Mouse (Mus musculus): ENCODE data around the gene Pak4. TPM values are rescaled to one million over a fixed set of nuclear protein-coding genes. Genes with fewer than 3 reads are reported as not detected.
"Not testable (repeated sequence)": the region's sequence is repeated elsewhere in the genome, so short reads cannot be mapped to it uniquely, and the experiment has no call there.

Gene Pak4
- total RNA-seq, 1 experiment from 2014 or later: 7.5 TPM

GRCm38 (mm10) chr7:28568253-28568652 lies 29.7 kb downstream of the Pak4 start:
- ATAC-seq (replicated peaks; ENCODE audit: low read depth, poor library complexity, severe bottlenecking): peak; percentile 71

GRCm38 (mm10) chr7:28567539-28567938 lies 30.4 kb downstream of the Pak4 start:
- ATAC-seq (replicated peaks; ENCODE audit: low read depth, poor library complexity, severe bottlenecking): no peak

DNA sequence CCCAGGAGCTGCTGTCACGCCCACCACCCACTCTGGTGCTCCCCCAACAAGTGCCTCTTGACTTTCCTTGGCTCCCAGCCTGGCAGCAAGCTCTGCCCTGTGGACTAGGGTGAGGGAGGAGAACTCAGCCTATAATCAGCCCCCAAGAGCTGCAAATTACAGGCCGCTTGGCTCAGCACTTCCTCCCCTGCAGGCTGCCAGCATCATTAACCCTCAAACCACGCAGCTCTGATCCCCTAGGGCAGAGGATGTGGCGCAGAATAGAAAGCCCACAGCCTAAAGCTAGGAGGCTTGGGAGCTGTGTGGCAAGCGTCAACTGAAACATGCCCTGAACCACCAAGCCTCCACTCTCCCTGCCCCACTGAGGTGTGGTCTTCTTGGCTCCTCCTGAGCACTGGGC lies 32.6 kb downstream of the Pak4 start:
- ATAC-seq (replicated peaks; ENCODE audit: low read depth, poor library complexity, severe bottlenecking): 0 out of 2 replicates have a peak, but pooled peaks have one; percentile 23

GRCm38 (mm10) chr7:28562951-28563350 lies 35.0 kb downstream of the Pak4 start:
- ATAC-seq (replicated peaks; ENCODE audit: low read depth, poor library complexity, severe bottlenecking): no peak

DNA sequence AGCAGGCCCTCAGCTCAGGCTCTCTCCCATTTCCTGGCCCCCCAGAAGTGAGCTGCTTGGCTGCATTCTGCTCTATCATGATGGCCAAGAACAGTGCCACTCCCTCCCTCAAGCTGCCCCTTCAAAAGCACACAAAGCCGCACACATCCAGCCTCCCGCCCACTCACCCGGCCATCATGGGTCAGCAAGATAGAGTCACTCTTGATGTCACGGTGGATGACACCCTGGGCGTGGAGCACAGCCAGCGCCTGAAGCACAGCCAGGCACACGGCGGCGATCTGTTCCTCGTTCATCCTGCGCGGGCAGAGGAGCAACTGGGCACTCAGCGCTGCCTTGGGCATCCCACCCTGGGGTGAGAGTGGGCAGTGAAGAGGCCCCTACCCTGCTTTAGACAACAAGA lies 35.6 kb downstream of the Pak4 start:
- no peak for ATAC-seq (replicated peaks; ENCODE audit: low read depth, poor library complexity, severe bottlenecking)

- ATAC-seq (replicated peaks; ENCODE audit: low read depth, poor library complexity, severe bottlenecking): no peak
Observed at GRCm38 (mm10) chr7:28561967-28562366, 36.0 kb downstream of the Pak4 start.

DNA sequence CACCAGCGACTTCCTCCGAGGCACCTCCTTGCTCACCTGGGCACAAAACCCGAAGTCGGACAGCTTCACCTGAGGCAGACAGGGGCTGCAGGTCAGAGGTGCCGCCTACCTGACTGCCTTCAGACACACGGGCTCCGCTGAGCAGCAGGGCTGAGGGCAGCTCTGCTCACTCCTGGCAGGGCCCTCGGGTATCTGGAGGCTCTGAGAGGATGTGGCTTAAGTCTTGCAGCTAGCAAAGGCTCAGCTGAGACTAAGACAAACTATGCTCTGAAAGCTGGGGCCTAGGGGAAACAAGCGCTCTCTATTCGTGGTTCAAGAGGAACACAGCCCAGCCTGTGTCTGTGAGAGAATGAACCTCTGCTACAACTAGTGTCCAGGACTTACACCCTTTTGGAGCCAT lies 37.1 kb downstream of the Pak4 start:
- no peak for ATAC-seq (replicated peaks; ENCODE audit: low read depth, poor library complexity, severe bottlenecking)

DNA sequence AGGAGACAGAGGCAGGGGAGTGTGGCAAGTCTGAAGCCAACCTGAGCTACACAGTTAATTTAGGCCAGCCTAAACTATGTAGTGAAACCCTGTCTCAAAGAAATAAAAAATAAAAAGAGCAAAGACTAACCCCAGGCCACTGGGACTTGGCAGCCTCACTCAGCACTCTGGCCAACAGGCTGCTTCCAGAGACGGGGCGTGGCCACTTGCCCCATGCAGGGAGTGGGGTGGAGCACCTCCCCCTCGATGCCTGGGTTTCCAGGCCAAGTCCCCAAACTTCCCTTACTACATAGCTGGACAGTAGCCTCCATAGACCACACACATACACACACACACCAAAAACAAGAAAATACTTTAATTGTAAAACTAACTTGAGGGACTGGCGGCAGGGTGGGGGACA lies 39.5 kb downstream of the Pak4 start:
- ATAC-seq (replicated peaks; ENCODE audit: low read depth, poor library complexity, severe bottlenecking): 0 out of 2 replicates have a peak, but pooled peaks have one; percentile 37

DNA sequence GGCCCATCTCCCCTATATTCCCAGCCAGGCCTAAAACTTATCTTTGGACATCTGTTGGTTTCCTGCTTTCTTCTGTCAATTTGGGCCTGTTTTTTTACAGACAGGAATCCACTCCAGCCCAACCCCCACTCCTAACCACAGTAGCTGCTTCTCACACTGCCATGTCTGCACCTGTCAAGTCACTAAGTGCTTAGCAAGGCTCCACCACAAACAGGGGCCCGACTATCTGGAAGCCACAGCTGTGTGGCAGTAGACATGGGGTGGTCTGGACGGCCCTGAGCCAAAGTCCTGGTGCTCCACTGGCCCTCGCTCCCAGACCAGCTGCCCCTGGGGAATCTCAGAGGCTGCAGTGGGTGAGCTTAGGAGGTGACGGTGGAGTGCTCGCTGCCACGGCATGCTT lies 40.3 kb downstream of the Pak4 start:
- ATAC-seq (replicated peaks; ENCODE audit: low read depth, poor library complexity, severe bottlenecking): peak; percentile 90

GRCm38 (mm10) chr7:28557069-28557468 lies 40.9 kb downstream of the Pak4 start:
- ATAC-seq (replicated peaks; ENCODE audit: low read depth, poor library complexity, severe bottlenecking): no peak

DNA sequence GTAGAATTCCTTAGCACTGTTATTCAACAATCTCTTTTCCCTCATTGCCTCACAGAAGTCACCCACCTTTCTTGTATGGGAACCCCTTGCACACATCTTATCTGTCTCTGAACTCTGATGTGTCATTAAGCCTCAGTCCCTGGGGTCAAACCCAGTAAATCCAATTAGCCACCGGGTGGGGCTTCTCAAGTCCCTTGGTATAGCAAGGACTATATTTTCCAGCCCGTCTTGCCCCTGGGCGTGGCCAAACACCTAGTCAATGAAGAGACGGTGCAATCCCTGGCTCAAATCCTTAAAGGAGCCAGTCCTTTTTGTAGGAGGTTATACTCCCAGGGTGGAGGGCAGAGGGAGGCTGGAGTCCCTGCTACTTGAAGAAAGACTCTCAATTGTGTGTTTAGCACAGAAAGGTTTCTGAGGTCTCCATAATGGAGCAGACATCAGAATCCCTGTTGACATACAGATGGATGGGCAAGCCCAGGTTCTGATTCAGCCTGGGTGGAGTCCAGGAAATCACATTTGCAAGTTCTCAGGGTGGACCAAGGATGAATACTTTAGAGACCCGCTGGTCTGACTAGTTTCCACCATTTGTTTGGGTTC lies 41.9 kb downstream of the Pak4 start:
- no peak for ATAC-seq (replicated peaks; ENCODE audit: low read depth, poor library complexity, severe bottlenecking)

GRCm38 (mm10) chr7:28553076-28553475 lies 44.9 kb downstream of the Pak4 start:
- no peak for ATAC-seq (replicated peaks; ENCODE audit: low read depth, poor library complexity, severe bottlenecking)

GRCm38 (mm10) chr7:28547628-28548027 lies 50.4 kb downstream of the Pak4 start:
- peak; percentile 83 for ATAC-seq (replicated peaks; ENCODE audit: low read depth, poor library complexity, severe bottlenecking)

DNA sequence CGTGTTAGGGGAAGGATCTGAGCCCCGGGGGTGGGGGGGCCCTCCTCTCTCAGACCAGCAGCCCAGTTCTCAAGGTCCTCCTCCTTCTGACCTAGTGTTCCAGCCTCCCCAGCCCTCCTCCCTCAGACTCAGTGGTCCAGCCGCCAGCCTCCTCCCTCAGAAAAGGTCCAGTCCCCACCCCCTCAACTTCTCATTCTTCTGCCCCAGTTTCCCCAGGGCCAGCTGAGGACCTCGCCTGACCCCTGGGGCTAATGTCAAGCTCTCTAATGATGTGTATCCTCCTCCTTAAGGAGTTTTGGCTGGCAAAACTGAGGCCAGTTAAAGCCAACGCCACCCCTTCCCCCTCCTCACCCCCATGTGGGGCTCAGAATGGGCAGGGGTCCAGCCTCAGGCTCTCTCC lies 50.8 kb downstream of the Pak4 start, which contains the start of gene Nccrp1:
Gene Nccrp1 (minus strand): TSS at position 101 of the 400 bp plus-strand sequence.
- ATAC-seq (replicated peaks; ENCODE audit: low read depth, poor library complexity, severe bottlenecking): no peak

- no peak for ATAC-seq (replicated peaks; ENCODE audit: low read depth, poor library complexity, severe bottlenecking)
Observed at GRCm38 (mm10) chr7:28546649-28547048, 51.3 kb downstream of the Pak4 start.

DNA sequence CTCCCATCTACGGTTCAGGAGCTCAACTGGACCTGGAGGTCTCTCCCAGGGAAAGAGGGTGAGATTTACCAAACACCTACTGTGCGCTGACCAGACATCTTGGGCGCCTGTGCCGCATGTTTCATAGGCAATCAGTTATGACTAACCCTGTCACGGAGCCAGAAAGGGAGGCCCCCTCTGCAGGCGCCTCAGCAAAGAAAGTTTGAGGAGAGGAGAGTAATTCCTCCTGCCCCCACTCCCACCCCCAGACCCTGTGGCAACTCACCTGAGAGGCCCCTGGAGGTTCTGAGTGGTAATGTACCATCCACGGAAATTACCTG lies 52.1 kb downstream of the Pak4 start:
- ATAC-seq (replicated peaks; ENCODE audit: low read depth, poor library complexity, severe bottlenecking): no peak

GRCm38 (mm10) chr7:28545048-28545890 lies 52.7 kb downstream of the Pak4 start:
- ATAC-seq (replicated peaks; ENCODE audit: low read depth, poor library complexity, severe bottlenecking): no peak

DNA sequence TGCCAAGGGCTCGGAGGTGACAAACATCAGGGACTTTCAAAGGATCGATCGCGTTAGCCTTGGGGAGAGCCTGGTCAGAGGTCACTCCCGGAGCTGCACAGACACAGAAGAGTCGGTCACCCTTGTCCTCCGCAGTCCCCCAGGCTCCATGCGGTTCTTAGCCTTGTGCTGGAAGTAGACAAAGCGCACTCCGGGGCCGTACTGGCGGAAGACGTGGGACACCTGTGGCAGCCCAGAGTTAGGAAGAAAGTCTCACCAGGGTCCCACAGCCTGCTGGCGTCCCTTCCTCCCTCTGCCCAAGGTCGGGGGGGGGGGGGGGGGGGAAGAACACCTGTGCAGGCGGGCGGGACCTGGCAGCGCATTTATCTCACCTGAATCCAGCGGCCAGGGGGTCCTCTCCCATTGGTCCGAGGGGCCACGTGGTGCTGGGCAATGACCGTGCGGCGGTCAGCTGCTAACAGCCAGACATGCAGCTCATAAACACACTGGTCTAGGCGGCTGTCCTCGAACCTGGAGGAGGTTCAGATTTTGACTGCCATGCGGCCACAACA lies 53.9 kb downstream of the Pak4 start:
- ATAC-seq (replicated peaks; ENCODE audit: low read depth, poor library complexity, severe bottlenecking): no peak

DNA sequence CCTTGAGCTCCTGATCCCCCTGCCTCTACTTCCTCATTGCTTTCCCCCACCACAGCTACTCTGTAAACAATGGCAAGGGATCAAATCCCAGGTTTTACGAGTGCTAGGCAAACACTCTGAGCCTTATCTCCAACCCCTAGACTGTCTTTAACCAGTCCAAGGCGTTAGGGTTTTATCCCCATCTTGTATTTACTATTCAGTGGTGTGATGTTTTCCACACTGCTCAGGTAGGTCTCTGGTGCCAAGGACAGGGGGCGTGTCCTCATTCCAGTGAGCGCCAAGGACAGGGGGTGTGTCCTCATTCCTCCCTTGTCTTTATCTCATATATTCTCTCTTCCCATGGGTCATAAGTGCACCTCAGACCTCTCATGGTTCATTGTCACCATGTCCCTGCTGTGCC lies 57.5 kb downstream of the Pak4 start, which contains the start of gene Sycn:
Gene Sycn (plus strand): TSS at position 360 of the 400 bp plus-strand sequence.
- no peak for ATAC-seq (replicated peaks; ENCODE audit: low read depth, poor library complexity, severe bottlenecking)

DNA sequence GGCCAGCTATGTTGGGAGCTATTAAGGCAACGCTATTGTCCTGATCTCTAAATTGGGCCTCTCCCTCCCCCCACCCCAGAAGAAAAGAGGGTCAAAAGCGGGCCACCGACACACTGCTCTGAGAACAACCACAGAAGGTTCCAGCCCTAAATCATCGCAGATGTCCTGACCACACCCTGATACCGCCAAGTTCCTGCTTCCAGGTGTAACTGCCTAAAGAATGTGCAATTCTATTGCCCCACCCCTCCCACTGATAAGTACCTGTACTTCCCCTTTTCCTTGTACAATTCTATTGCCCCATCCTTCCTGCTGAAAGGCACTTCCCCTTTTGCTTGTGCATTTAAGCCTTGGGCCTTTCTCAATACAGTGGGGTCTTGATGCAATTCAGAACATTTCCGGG lies 59.1 kb downstream of the Pak4 start:
- not testable (repeated sequence) for ATAC-seq (replicated peaks; ENCODE audit: low read depth, poor library complexity, severe bottlenecking)

DNA sequence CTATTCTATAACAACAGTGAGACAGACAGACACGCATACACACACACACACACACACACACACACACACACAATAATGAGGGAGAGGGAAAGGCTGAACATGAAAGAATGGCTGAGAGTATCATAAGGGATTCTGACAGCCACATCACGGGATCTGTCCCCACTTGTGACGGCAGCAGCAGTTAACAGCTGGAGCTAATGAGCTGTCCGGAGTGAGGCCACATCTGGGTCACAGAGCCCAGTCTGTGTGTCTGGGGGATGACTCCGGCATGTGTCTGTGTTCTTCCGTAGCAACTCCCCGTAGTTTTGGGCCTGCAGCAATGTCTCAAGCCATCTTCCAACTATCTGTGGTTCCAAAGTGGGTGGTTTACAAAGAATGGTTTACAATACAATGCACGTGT lies 66.0 kb downstream of the Pak4 start:
- ATAC-seq (replicated peaks; ENCODE audit: low read depth, poor library complexity, severe bottlenecking): no peak

Data from common myeloid progenitor, adult 5-6 weeks (primary cell).